In the genomic region with DNA sequence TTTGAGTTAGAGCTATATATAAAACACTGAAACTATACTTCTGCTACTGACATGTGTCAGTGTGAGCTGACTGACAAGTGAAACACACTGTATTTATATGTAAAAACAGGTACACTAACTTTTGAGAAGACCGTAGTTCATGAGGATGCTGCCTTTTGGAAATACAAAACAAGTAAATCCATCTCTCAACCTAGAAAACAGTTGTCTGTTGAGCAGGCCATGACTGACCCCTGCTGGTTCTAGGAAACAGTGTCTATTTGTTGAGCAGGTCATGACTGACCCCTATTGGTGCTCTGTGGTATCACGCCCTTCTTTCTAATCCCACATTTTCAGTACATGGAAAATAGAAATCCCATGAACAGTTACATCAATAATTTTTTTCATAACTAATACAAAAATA, we compare ENCODE assay signal across 9 mouse cellular contexts. TPM values are rescaled to one million over a fixed set of nuclear protein-coding genes. Genes with fewer than 3 reads are reported as not detected.
DNase-seq lines count a peak whose midpoint lies in the region; ATAC-seq lines count a peak whose summit lies in the region.
"Had no signal": no experiment of that assay in that cellular context is flagged by ENCODE, and none has a peak within 500 bp of the region (broad histone marks: within the 10 kb centered on the region; RNA-seq: fewer than 3 reads in every experiment).

No protein-coding gene starts in this region.

- 18% methylated on average over 2 of the region's 2 CpGs for WGBS in forebrain, embryonic 13.5 days

- peaks cover 3% of the 10 kb centered on the region; the same call in 1 of the 2 replicates for H3K36me3 ChIP-seq in forebrain, embryonic 13.5 days (ENCODE audit: poor library complexity, severe bottlenecking)
- H3K36me3 ChIP-seq: stomach, embryonic 15.5 days had no signal

- no peaks in the 10 kb centered on the region for H3K27me3 ChIP-seq in forebrain, embryonic 13.5 days
- H3K27me3 ChIP-seq: stomach, embryonic 15.5 days had no signal

- intact Hi-C loops in heart, postnatal 10 days (cut with DNase I): loop anchor here (1.0 to 10.0 kb wide), 7 partner anchors 179 to 916 kb away; a partner anchor contains a TSS

- no peaks in the 10 kb centered on the region for H3K4me1 ChIP-seq in forebrain, embryonic 13.5 days
- H3K4me1 ChIP-seq: stomach, embryonic 15.5 days had no signal

- peaks cover 3% of the 10 kb centered on the region; the same call in 1 of the 2 replicates for H3K9me3 ChIP-seq in forebrain, embryonic 13.5 days (replicated peaks)
- H3K9me3 ChIP-seq: stomach, embryonic 15.5 days had no signal

- no peak overlapping the region for H3K4me3 ChIP-seq in forebrain, embryonic 13.5 days
- H3K4me3 ChIP-seq: stomach, embryonic 15.5 days had no signal

- H3K9ac ChIP-seq in forebrain, embryonic 13.5 days: no peak overlapping the region
- H3K9ac ChIP-seq: stomach, embryonic 15.5 days had no signal

- peak; percentile 75 for ATAC-seq in cerebellum, adult (ENCODE audit: insufficient number of reproducible peaks, low FRiP score, low TSS enrichment)
- ATAC-seq in forebrain, embryonic 13.5 days: peak; percentile 77

- H3K27ac ChIP-seq in forebrain, embryonic 13.5 days: no peak overlapping the region
- H3K27ac ChIP-seq: stomach, embryonic 15.5 days had no signal

- DNase-seq in NIH3T3 (ENCODE audit: low read depth): peak; percentile 93
- peak; percentile 83 to 89 for DNase-seq in heart, postnatal 10 days
- peak; percentile 87 for DNase-seq in layer of hippocampus, adult 9-10 months (ENCODE audit: low spot score)
- peak; percentile 92 for DNase-seq in lung, postnatal 36 days
- peak; percentile 83 for DNase-seq in right cerebral cortex, postnatal 10 days (ENCODE audit: low spot score in 2 of 2)
- peak; percentile 48 for DNase-seq in yolk sac, embryonic 10.5 days (ENCODE audit: low spot score)

- no peak overlapping the region for H3K4me2 ChIP-seq in forebrain, embryonic 13.5 days
- H3K4me2 ChIP-seq: stomach, embryonic 15.5 days had no signal

RNA-seq across cellular contexts. Expression of a gene that starts 14.3 kb away (rescaled TPM):
- polyA plus RNA-seq in forebrain, embryonic 13.5 days (2015; fragmentation: Nextera tagmentation; extraction: Ambion mirVana): 28.1 and 31.1 TPM in 2 replicates
- total RNA-seq in heart, postnatal 10 days (2021): 10 to 100 TPM; 19.4 to 20.3 TPM

RNA-seq across cellular contexts. Expression of a gene that starts 16.4 kb away (rescaled TPM):
- polyA plus RNA-seq in forebrain, embryonic 13.5 days (2015; fragmentation: Nextera tagmentation; extraction: Ambion mirVana): 18.7 and 21.5 TPM in 2 replicates
- 10 to 100 TPM; 29.4 to 32.9 TPM for total RNA-seq in heart, postnatal 10 days (2021)
